ENCODE assay signal across 9 mouse cellular contexts in genomic region chr7:16395944-16396343, GRCm38 (mm10). TPM values are rescaled to one million over a fixed set of nuclear protein-coding genes. Genes with fewer than 3 reads are reported as not detected.
DNase-seq lines count a peak whose midpoint lies in the region; ATAC-seq lines count a peak whose summit lies in the region.
"Had no signal": no experiment of that assay in that cellular context is flagged by ENCODE, and none has a peak within 500 bp of the region (broad histone marks: within the 10 kb centered on the region; RNA-seq: fewer than 3 reads in every experiment).

No protein-coding gene starts in this region.

- H3K4me1 ChIP-seq in hindbrain, embryonic 11.5 days (replicated peaks; ENCODE audit: control insufficient read depth, insufficient read depth, low read length) = no peaks in the 10 kb centered on the region
- H3K4me1 ChIP-seq in hindbrain, embryonic 16.5 days (ENCODE audit: control insufficient read depth, insufficient read depth, low read depth, low read length) = peaks cover 8% of the 10 kb centered on the region
- peaks cover 12% of the 10 kb centered on the region for H3K4me1 ChIP-seq in neural tube, embryonic 15.5 days
- H3K4me1 ChIP-seq: neural tube, embryonic 12.5 days had no signal

- no peak overlapping the region for H3K27ac ChIP-seq in hindbrain, embryonic 11.5 days (ENCODE audit: low read depth, low read length)
- H3K27ac ChIP-seq in hindbrain, embryonic 16.5 days (ENCODE audit: low read depth, low read length) = no peak overlapping the region
- no peak overlapping the region for H3K27ac ChIP-seq in neural tube, embryonic 15.5 days (replicated peaks)
- H3K27ac ChIP-seq: neural tube, embryonic 12.5 days had no signal

- WGBS in hindbrain, embryonic 11.5 days = 0% methylated on average over 2 of the region's 2 CpGs
- WGBS in hindbrain, embryonic 16.5 days = 3% methylated on average over 2 of the region's 2 CpGs
- 0% methylated on average over 2 of the region's 2 CpGs for WGBS in neural tube, embryonic 15.5 days

- no peaks in the 10 kb centered on the region for H3K27me3 ChIP-seq in hindbrain, embryonic 11.5 days (ENCODE audit: control insufficient read depth, insufficient read depth, low read length)
- H3K27me3 ChIP-seq in hindbrain, embryonic 16.5 days (replicated peaks; ENCODE audit: control insufficient read depth, insufficient read depth, low read length) = no peaks in the 10 kb centered on the region
- no peaks in the 10 kb centered on the region for H3K27me3 ChIP-seq in neural tube, embryonic 15.5 days (replicated peaks)
- H3K27me3 ChIP-seq: neural tube, embryonic 12.5 days had no signal

- H3K4me3 ChIP-seq in hindbrain, embryonic 11.5 days (ENCODE audit: low read depth, low read length) = no peak overlapping the region
- no peak overlapping the region for H3K4me3 ChIP-seq in hindbrain, embryonic 16.5 days (ENCODE audit: low read length)
- H3K4me3 ChIP-seq in neural tube, embryonic 15.5 days (replicated peaks) = no peak overlapping the region
- H3K4me3 ChIP-seq: neural tube, embryonic 12.5 days had no signal

- H3K36me3 ChIP-seq in hindbrain, embryonic 11.5 days (ENCODE audit: control insufficient read depth, insufficient read depth, low read length) = no peaks in the 10 kb centered on the region
- H3K36me3 ChIP-seq in hindbrain, embryonic 16.5 days (ENCODE audit: control insufficient read depth, insufficient read depth, low read length) = no peaks in the 10 kb centered on the region
- H3K36me3 ChIP-seq in neural tube, embryonic 15.5 days = no peaks in the 10 kb centered on the region
- H3K36me3 ChIP-seq: neural tube, embryonic 12.5 days had no signal

- peak; percentile 70 for DNase-seq in hindbrain, embryonic 11.5 days (ENCODE audit: low spot score)
- peak; percentile 42 for DNase-seq in right cerebral cortex, adult 18-20 months
- DNase-seq in right cerebral cortex, postnatal 14 days = no peak
- DNase-seq in adrenal gland, postnatal 14 days = peak; percentile 58
- peak; percentile 31 to 66 for DNase-seq in kidney, postnatal 25 days
- no peak for DNase-seq in ovary, postnatal 14 days (ENCODE audit: low spot score)

- no peak for ATAC-seq in hindbrain, embryonic 11.5 days (ENCODE audit: low FRiP score)
- ATAC-seq in hindbrain, embryonic 16.5 days = no peak
- no peak for ATAC-seq in neural tube, embryonic 15.5 days (ENCODE audit: low FRiP score)

- no peak overlapping the region for H3K9ac ChIP-seq in hindbrain, embryonic 11.5 days (ENCODE audit: low read depth, low read length)
- no peak overlapping the region; the same call in 1 of the 2 replicates for H3K9ac ChIP-seq in hindbrain, embryonic 16.5 days (ENCODE audit: low read depth, low read length)
- no peak overlapping the region for H3K9ac ChIP-seq in neural tube, embryonic 15.5 days (replicated peaks)
- H3K9ac ChIP-seq: neural tube, embryonic 12.5 days had no signal

- no peak overlapping the region for H3K4me2 ChIP-seq in hindbrain, embryonic 11.5 days (replicated peaks; ENCODE audit: low read depth, low read length)
- no peak overlapping the region for H3K4me2 ChIP-seq in hindbrain, embryonic 16.5 days (ENCODE audit: low read length)
- H3K4me2 ChIP-seq in neural tube, embryonic 15.5 days = no peak overlapping the region
- H3K4me2 ChIP-seq: neural tube, embryonic 12.5 days had no signal

- no peaks in the 10 kb centered on the region for H3K9me3 ChIP-seq in hindbrain, embryonic 11.5 days (ENCODE audit: control insufficient read depth, low read length)
- H3K9me3 ChIP-seq in hindbrain, embryonic 16.5 days (ENCODE audit: control insufficient read depth, low read length) = no peaks in the 10 kb centered on the region
- no peaks in the 10 kb centered on the region for H3K9me3 ChIP-seq in neural tube, embryonic 15.5 days (replicated peaks)
- H3K9me3 ChIP-seq: neural tube, embryonic 12.5 days had no signal

RNA-seq across cellular contexts. Expression of gene Zc3h4, which starts 4.8 kb away (rescaled TPM):
- polyA plus RNA-seq in hindbrain, embryonic 11.5 days (2014; fragmentation: Nextera tagmentation; extraction: Ambion mirVana) = 15.7 and 20.7 TPM in 2 replicates
- polyA plus RNA-seq in hindbrain, embryonic 16.5 days (2015; fragmentation: Nextera tagmentation; extraction: Ambion mirVana) = 11.7 and 13.4 TPM in 2 replicates
- total RNA-seq in adrenal gland, postnatal 14 days (2021) = 37.4 and 48.5 TPM in 2 replicates
- polyA plus RNA-seq in neural tube, embryonic 15.5 days (2015; fragmentation: Nextera tagmentation; extraction: Ambion mirVana) = 14.5 and 17.3 TPM in 2 replicates

RNA-seq across cellular contexts. Expression of gene Sae1, which starts 8.3 kb away (rescaled TPM):
- 339 and 377 TPM in 2 replicates for polyA plus RNA-seq in hindbrain, embryonic 11.5 days (2014; fragmentation: Nextera tagmentation; extraction: Ambion mirVana)
- polyA plus RNA-seq in hindbrain, embryonic 16.5 days (2015; fragmentation: Nextera tagmentation; extraction: Ambion mirVana) = 267 and 272 TPM in 2 replicates
- 62.3 and 72.1 TPM in 2 replicates for total RNA-seq in adrenal gland, postnatal 14 days (2021)
- polyA plus RNA-seq in neural tube, embryonic 15.5 days (2015; fragmentation: Nextera tagmentation; extraction: Ambion mirVana) = 239 and 275 TPM in 2 replicates

RNA-seq across cellular contexts. Expression of gene Tmem160, which starts 56.6 kb away (rescaled TPM):
- 51.4 and 56.5 TPM in 2 replicates for polyA plus RNA-seq in hindbrain, embryonic 11.5 days (2014; fragmentation: Nextera tagmentation; extraction: Ambion mirVana)
- 77.0 and 86.9 TPM in 2 replicates for polyA plus RNA-seq in hindbrain, embryonic 16.5 days (2015; fragmentation: Nextera tagmentation; extraction: Ambion mirVana)
- 46.2 and 49.2 TPM in 2 replicates for total RNA-seq in adrenal gland, postnatal 14 days (2021)
- 66.4 and 72.3 TPM in 2 replicates for polyA plus RNA-seq in neural tube, embryonic 15.5 days (2015; fragmentation: Nextera tagmentation; extraction: Ambion mirVana)

Comparison
In these comparisons a context has a peak if more than half of its experiments do, and no peak if none do; other contexts are left out.
1. DNase-seq: peak in hindbrain, embryonic 11.5 days (single experiment), right cerebral cortex, adult 18-20 months (single experiment), adrenal gland, postnatal 14 days (single experiment) and kidney, postnatal 25 days (2 of 2); none in right cerebral cortex, postnatal 14 days (single experiment) and ovary, postnatal 14 days (single experiment).